Mouse (Mus musculus) layer of hippocampus, adult 8-10 months (tissue): ENCODE measurements at regions not wholly inside any gene's neighbourhood (a gene's known extent, or its start where the extent isn't known, plus 50 kb on each side); places are given as distances from the start of the nearest gene placed in this dataset.

ENCODE experiments used
- DNase-seq, 2 experiments: peaks; one replicate each; pipeline ENCODE4 v3.0.0; 2022; ENCODE audit warnings: low spot score in 2 of 2

DNA sequence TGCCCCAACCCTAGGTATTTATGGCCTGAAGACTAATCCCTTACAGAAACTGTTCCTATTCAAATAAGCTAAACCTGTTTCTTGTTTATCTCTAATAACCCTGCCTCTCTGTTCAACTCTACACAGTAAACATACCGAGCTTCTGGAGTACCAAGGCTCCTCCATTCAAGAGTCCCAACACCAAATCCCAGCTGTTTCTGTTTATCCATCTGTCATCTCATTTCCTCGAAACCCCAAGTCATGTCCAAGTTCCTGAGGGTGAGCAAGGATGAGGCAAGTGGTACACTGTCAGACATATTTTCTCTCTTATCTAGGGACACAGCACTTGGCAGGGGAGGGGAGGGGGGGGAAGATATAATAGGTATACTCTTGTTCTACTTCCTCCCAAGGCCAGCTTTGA, 274.6 kb downstream of the Rnf152 start:
- DNase-seq, result no peak

DNA sequence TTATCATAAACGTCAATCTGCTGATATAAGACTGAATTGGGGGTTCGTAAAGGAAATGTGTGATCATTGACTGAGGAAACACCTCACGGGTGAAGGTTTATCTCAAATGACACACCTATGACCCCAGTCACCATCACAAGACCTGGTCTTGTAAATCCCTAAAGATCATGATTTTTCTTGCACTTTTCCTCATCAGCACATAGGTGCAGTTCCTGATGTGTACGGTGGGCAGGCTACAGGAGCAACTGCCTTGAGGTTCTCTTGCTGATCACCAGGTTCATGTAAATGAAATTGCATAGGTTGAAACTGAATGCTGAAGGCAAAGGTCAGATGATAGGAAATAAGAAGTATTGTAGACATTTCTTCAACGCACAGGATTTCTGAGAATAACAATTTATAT, 277.1 kb downstream of the Rnf152 start:
- DNase-seq, result no peak

DNA sequence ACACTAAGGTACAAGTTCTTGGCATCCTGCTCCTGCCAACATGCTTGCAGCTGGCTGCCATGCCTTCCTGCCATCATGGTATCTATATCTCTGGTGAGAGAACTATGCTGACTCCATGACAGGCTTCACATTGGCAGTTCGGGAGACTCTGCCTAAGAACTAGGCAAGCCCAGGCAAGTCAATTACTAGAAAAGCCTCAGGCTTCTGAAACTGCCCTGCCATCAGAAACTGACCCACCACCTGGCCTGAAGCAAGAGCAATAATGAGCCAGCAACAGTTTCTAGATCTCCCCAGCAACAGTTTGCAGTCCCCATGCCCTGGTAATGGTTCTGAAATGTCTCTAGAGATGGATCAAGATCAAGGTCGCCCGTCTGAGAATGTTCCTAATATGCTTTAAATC, 280.8 kb downstream of the Rnf152 start:
- DNase-seq, result no peak

DNA sequence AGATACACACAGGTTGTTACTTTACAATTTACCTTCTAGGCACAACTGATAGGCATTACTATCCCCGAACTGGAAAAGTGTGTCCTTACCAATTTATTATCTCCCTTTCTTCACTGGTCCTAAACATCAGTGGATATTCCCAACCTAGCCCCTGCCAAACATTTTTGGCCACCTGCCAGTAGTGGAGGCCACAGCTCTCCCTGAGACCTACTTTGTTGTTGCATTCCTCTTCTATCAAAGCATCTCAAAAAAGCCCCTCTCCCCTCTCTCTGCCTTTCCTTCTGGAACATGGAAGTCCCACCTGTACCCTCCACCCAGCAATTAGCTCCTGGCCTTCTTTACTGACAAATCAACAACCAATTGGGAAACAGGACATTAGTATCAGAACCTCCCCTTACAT, 282.2 kb downstream of the Rnf152 start:
- no peak for DNase-seq

DNA sequence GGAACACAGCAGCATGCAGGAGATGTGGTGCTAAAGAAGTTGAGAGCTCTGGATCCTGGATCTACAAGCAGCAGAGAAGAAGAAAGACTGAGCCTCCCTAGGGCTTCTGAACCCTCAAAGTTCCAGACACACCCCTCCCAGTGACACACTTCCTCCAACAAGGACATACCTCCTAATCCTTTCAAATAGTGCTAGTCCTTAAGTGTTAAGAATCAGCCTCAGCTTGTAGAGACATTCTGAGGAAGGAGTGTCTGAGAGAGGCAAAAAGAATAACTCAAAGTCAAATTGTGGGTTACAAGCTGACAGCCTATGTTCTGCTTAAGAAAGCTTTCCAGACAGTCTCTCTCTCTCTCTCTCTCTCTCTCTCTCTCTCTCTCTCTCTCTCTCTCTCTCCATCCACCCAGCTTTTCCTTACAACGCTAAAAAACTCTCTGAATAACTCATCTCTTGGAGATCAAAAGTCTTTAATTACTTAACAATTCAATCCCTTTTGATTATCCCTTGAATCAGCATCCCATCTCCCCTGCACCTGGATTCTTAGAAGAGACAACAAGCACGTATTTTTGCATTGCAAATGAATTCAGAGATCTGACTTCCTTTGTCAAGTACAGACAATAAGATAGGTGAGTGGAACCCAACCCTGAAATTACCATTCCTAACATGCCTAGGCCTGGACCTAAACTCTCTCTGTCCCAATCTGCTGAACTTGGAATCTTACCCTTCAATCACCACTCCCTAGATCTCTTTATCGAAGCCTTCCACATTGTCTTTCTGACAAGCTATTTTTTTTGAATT, 285.7 kb downstream of the Rnf152 start:
- no peak for DNase-seq

DNA sequence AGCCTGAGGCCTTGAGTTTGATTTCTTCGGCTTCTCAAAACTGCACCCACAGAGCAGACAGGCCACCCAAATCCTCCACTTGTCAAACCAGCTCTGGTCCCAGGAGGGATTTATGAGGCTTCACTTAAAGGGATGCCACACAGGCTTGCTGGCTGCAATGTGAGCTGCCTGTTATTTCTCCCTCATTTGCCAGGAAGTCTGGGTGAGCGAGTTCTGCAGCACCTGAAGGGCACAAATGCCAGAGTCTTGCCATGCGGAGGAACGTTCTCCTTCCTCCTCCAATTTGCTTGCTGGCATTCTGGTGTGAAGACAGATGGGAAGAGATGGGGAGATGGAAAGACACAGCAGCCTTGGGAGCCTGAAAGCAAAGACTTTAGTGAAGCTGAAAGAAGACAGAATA, 288.6 kb downstream of the Rnf152 start:
- peak; percentile 15 to 31 for DNase-seq

DNA sequence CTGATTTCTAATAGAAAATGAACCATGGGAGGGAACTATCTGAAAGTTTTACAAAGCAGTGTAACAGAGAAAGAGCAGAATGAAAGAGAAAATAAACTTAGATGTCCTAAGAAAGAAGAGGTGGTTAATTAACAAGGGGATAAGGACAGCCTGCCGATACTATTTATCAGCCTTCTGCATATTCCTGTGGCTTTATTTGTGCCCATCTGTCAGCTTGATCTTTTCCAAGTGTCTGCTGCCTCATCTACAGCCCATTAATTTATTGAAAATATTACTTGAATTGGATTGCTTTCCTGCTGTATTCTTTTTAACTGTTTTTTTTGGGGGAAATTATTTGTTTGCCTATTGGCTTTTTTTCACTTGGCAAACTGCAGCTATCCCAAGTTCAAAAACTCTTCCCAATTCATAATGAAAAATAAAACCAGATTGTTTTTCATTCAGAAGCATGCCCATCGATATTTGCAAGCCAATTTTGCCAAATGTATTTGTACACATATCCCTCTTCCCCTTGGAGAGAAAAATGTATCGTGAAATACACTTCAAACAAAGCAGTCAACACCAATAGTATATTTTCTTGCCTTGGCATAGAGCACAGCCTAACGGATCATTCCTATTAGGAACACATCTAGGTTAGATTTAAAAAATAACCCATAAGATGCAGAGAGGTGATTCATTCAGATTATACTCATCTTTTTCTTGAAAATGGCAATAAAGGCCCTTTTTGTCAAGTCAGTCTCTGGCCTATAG, 289.3 kb downstream of the Rnf152 start:
- no peak for DNase-seq

DNA sequence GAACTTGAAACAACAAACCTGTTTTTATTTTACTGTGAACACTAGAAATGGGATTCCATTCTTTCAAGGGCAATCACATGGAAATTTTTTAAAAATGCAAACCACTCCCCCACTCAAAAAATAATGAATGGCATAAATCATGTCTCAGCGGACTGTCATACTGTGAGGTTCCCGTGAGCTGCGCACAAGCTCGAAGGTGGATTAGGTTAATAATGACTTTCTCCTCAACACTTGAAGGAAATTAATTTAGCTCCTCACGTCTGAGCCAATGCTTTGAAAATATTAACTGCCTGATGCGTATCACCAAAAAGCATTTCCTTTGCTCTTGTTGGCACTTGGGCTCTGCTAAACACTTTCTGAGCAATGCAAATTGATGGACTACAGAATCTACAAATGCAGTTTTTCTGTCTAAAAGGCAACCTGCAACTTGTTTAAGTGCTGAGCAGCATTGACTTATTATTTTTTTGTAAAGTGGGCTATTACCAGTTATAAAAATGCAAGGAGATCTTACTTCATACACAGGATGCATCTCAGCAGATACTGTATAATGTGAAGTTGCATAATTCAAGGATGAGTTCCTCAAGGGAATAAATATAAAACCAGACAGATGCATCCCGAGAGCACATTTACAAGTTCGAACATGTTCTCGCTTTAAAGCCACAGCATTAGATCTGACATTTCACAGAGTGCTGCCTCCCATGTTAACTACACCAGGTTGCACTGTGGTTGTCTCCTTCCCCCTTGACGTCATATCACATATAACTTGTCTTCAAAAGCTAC, 282.4 kb downstream of the Cdh20 start:
- DNase-seq, result no peak
